Mouse (Mus musculus) ES-E14 (cell line): ENCODE measurements around the gene Lifr. TPM values are rescaled to one million over a fixed set of nuclear protein-coding genes. Genes with fewer than 3 reads are reported as not detected.

Experiments
- DNase-seq: peaks from one replicate; pipeline ENCODE4 v3.0.0-alpha.2; 2013; ENCODE audit warnings: low read depth, low spot score
- H3K27ac ChIP-seq: 2 replicates; pipeline ENCODE4 v1.5.1; 2012; ENCODE audit warnings: low read depth, mild to moderate bottlenecking, low read length, moderate library complexity, mixed read lengths; ENCODE audit not compliant: poor library complexity, insufficient read depth, severe bottlenecking
- H3K36me3 ChIP-seq: 2 replicates; pipeline ENCODE4 v1.6.1; 2012; ENCODE audit warnings: mild to moderate bottlenecking, low read length, moderate library complexity, mixed read lengths; ENCODE audit not compliant: control insufficient read depth, poor library complexity, insufficient read depth, severe bottlenecking
- H3K4me1 ChIP-seq, 2 experiments: fragments of 150-350 bp in 1 of 2; sonication (generic) in 1 of 2; 2 replicates each; pipeline ENCODE4 v1.6.1; 2012; ENCODE audit warnings: low read length in 2 of 2, mild to moderate bottlenecking in 1 of 2, mixed read lengths in 1 of 2; ENCODE audit not compliant: control insufficient read depth in 2 of 2, insufficient read depth in 2 of 2, poor library complexity in 1 of 2
- H3K4me3 ChIP-seq, 2 experiments: fragments of 150-350 bp in 1 of 2; sonication (generic) in 1 of 2; 2 replicates each; pipeline ENCODE4 v1.5.1; 2012; ENCODE audit warnings: low read length in 2 of 2, low read depth in 1 of 2, mild to moderate bottlenecking in 1 of 2, mixed read lengths in 1 of 2; ENCODE audit not compliant: insufficient read depth in 1 of 2, poor library complexity in 1 of 2, severe bottlenecking in 1 of 2
- H3K9ac ChIP-seq: 2 replicates; pipeline ENCODE4 v1.6.1; 2012; ENCODE audit warnings: low read depth, mild to moderate bottlenecking, low read length, mixed read lengths; ENCODE audit not compliant: poor library complexity, insufficient read depth, severe bottlenecking
- H3K9me3 ChIP-seq: fragments of 150-350 bp; sonication (generic); 2 replicates; pipeline ENCODE4 v1.6.1; 2012; ENCODE audit warnings: low read depth, mild to moderate bottlenecking, low read length; ENCODE audit not compliant: control insufficient read depth, insufficient read depth
- CHD2 ChIP-seq: IDR thresholded peaks from 2 replicates; pipeline ENCODE4 v1.6.1; 2014; ENCODE audit warnings: mild to moderate bottlenecking, low read depth, low read length, inconsistent platforms
- HCFC1 ChIP-seq: IDR thresholded peaks from 2 replicates; pipeline ENCODE4 v1.6.1; 2012; ENCODE audit warnings: low read length, inconsistent platforms, borderline replicate concordance; ENCODE audit not compliant: insufficient read depth
- MAFK ChIP-seq: IDR thresholded peaks from 2 replicates; pipeline ENCODE4 v1.6.1; 2014; ENCODE audit warnings: mild to moderate bottlenecking, low read depth, low read length, inconsistent platforms; ENCODE audit not compliant: insufficient read depth
- ZC3H11A ChIP-seq: IDR thresholded peaks from 2 replicates; pipeline ENCODE4 v1.6.1; 2012; ENCODE audit warnings: low read depth, mild to moderate bottlenecking, inconsistent platforms, low read length, borderline replicate concordance
- ZNF384 ChIP-seq: IDR thresholded peaks from 2 replicates; pipeline ENCODE4 v1.6.1; 2012; ENCODE audit warnings: low read depth, low read length, inconsistent platforms
- in situ Hi-C, 2 experiments: fragments of 600-800 bp; cut with MboI; formaldehyde crosslinking; loops; one replicate each; pipeline ENCODE4 v1.15.1; 2025; ENCODE audit warnings: low sequenced_read_pairs in 2 of 2, inconsistent platforms in 1 of 2; ENCODE audit not compliant: unreplicated experiment in 2 of 2
- total RNA-seq: library from RNA; depleted of rRNA; stranded (reverse); fragments of 300-350 nt; gene quantifications from 2 replicates; pipeline ENCODE4 v1.2.3, GENCODE M21; 2012

The Lifr gene
- total RNA-seq, 1 experiment = 89.3 TPM

DNA sequence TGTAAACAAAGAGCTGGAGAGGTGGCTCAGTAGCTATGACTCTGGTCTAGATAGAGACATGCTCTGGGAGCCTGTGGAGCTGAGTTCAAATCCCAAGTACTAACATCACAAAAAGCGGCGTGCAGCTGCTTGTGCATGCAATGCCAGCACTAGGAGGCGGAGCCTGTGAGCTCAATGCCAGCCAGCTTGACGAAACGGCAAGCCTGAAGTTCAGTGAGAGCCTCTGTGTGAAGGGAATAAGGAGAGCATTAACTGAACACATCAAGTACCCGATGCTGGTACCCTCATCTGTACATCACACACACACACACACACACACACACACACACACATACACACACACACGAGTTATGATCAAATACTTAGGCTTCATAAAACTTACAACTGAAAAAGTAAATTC, 21.0 kb upstream of the Lifr start:
- H3K4me3 ChIP-seq = no peak overlapping the region
- no peak overlapping the region for H3K27ac ChIP-seq
- H3K9ac ChIP-seq = no peak overlapping the region
- in situ Hi-C loops = no loop called here
- TF ChIP-seq MAFK (no peak), ZC3H11A (no peak), HCFC1 (no peak), ZNF384 (no peak)
- H3K36me3 ChIP-seq = no peaks in the 10 kb centered on the region
- no peak for DNase-seq
- H3K9me3 ChIP-seq = no peaks in the 10 kb centered on the region
- peaks cover 6 to 9% of the 10 kb centered on the region in 2 experiments for H3K4me1 ChIP-seq

DNA sequence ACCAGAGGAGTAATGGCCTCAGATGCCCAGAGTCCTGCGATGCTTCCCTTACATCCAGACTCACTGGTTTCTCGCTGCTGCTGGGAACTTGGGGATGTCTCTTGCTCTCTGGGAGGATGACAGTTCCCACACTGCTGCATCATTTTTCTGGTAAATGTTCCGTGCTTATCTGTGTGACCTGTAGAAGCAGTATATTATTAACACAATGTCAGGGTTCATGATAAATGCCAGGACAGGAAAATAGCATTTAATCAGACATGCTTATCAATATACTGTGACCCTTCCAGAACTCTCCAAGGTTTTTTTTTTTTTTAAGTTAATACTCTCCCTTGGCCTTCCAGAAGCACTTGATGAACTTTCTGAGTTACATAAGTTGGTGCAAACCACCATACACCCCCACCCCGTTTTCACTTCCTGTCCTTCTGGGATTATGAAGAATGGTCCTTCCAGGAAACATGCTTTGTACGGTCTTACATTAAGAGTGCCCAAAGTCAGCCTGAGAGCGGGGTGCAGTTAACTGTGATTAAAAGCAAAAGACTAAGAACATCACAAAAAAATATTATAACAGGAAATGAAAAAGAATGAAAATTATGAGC, 20.1 kb upstream of the Lifr start:
- Histone ChIP-seq H3K36me3 (no peaks in the 10 kb centered on the region), H3K9me3 (no peaks in the 10 kb centered on the region), H3K4me1 (peaks cover 6 to 9% of the 10 kb centered on the region in 2 experiments), H3K4me3 (no peak overlapping the region), H3K9ac (no peak overlapping the region), H3K27ac (no peak overlapping the region)
- DNase-seq = no peak
- TF ChIP-seq ZNF384 = no peak
- no peak for TF ChIP-seq MAFK
- no peak for TF ChIP-seq HCFC1
- TF ChIP-seq CHD2 = no peak
- no peak for TF ChIP-seq ZC3H11A
- in situ Hi-C loops = no loop called here

DNA sequence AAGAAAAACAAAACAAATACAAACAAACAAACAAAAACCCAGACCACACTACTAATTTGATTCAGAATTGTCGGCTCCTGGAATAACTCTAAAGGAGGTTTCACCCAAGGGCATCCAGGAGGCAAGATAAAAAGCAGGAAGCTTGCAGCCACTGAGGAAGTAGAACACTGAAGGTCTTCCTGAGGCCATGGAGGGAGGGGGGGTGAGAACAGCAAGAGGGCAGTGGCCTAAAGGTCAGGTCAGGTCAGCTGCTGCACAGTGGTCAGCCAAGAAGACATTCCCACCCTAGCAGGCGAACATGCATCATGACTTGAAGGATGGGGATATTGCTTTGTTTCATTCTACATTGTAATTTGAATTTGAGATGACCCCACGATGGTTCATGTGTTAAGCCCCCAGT, 17.1 kb upstream of the Lifr start:
- no peaks in the 10 kb centered on the region for H3K36me3 ChIP-seq
- TF ChIP-seq MAFK = no peak
- TF ChIP-seq ZC3H11A = no peak
- TF ChIP-seq CHD2 = no peak
- H3K4me1 ChIP-seq = peaks cover 9% of the 10 kb centered on the region in 2 experiments
- H3K27ac ChIP-seq = no peak overlapping the region
- no peak overlapping the region for H3K4me3 ChIP-seq
- no peak overlapping the region for H3K9ac ChIP-seq
- in situ Hi-C loops = no loop called here
- no peak for DNase-seq
- H3K9me3 ChIP-seq = no peaks in the 10 kb centered on the region

DNA sequence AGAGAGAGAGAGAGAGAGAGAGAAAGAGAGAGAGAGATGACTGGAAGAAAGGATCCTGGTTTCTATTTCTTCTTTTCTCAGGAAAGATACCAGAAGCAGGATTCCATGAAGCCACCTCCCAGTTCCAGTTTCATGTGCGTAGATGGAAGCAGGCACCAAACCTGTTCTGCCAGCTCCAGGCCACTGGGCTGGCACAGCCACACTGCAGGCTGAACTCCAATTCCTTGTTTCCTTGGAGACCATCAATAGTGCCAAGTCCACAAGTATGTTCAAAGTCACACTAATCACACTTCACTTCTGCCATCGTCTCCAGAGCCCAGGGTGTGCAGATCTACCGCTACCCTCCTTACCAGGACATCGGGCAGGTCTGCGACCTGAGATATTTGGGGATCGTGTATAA, 15.2 kb upstream of the Lifr start:
- no peak for DNase-seq
- Histone ChIP-seq H3K4me1 (peaks cover 14 to 17% of the 10 kb centered on the region in 2 experiments), H3K36me3 (no peaks in the 10 kb centered on the region), H3K9ac (no peak overlapping the region), H3K27ac (no peak overlapping the region), H3K9me3 (no peaks in the 10 kb centered on the region), H3K4me3 (no peak overlapping the region)
- in situ Hi-C loops = no loop called here
- TF ChIP-seq ZC3H11A (no peak), CHD2 (no peak), MAFK (no peak), ZNF384 (no peak), HCFC1 (no peak)

DNA sequence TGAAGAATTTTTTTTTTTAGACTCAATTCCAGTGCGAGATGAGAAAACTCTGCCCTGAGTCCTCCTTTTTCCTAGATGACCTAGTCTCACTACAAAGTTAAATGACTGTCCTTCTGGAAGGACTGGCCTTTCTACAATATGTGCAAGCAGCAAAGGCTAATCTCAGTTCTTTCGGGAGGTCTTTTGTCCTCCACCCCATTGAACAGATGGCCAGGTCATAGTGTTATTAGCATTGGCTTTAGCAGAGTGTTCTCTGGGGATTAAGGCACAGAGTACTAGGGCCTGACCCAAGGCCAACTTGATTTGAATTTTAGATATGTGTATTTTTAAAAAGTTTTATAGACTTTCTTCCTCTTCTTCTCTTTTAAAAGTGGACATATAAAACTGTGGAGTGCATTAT, 12.1 kb upstream of the Lifr start:
- no peak overlapping the region for H3K9ac ChIP-seq
- H3K9me3 ChIP-seq = no peaks in the 10 kb centered on the region
- no peak overlapping the region for H3K4me3 ChIP-seq
- no peaks in the 10 kb centered on the region for H3K36me3 ChIP-seq
- TF ChIP-seq CHD2 = no peak
- no peak for TF ChIP-seq ZNF384
- no peak for TF ChIP-seq HCFC1
- TF ChIP-seq MAFK = no peak
- no peak for TF ChIP-seq ZC3H11A
- no peak overlapping the region for H3K27ac ChIP-seq
- DNase-seq = no peak
- in situ Hi-C loops = no loop called here
- H3K4me1 ChIP-seq = peaks cover 13 to 25% of the 10 kb centered on the region in 2 experiments; a peak in 3 of 4 replicates
